Mouse (Mus musculus) large intestine, adult 2 months (tissue): Measurements from ENCODE around the gene Vmn2r89. TPM values are rescaled to one million over a fixed set of nuclear protein-coding genes. Genes with fewer than 3 reads are reported as not detected.
"Not testable (repeated sequence)": the region's sequence is repeated elsewhere in the genome, so short reads cannot be mapped to it uniquely, and the experiment has no call there.

Experiments used
- DNase-seq: peaks from one replicate; pipeline ENCODE4 v3.0.0-alpha.2; 2012; ENCODE audit warnings: low read depth, low spot score
- WGBS: fragments of 180-500 bp; shearing (Covaris S2); methylation state at CpG from one replicate; pipeline ENCODE4 v1.1.7; 2018; 5-methylcytosine and 5-hydroxymethylcytosine counted together
- polyA plus RNA-seq: library from polyadenylated mRNA; depleted of rRNA; stranded (reverse); fragments of >200 nt; gene quantifications from 2 replicates; pipeline ENCODE4 v1.2.3, GENCODE M21; 2012; rRNA removed

The Vmn2r89 gene
- polyA plus RNA-seq: not detected in 2 replicates

GRCm38 (mm10) chr14:51451557-51451956 lies at the start of gene Vmn2r89:
Gene Vmn2r89, plus strand, starts transcription at chr14:51451857.
- not testable (repeated sequence) for DNase-seq
- 75% methylated on average over 2 of the region's 2 CpGs for WGBS

DNA sequence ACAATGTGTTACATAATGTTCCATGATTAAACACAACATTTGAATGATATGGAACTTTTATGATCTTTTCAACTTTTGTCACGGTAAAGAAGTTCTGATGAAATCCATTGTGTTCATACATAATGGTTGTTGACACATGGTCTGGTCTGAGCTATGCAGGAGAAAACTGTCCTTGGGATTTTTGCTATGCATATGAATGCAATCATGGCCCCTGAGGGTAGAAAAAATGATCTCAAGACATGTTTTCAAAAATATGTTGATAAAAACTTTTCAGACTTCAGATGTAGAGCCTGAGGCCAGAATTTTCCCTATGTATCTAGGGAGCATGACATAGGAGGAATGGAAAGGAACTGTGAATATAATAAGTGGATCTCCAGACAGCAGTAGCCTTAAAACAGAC lies 41.1 kb upstream of the Vmn2r89 start, which contains the start of gene Vmn2r88:
Vmn2r88 (plus strand) TSS at position 301 of the 400 bp plus-strand sequence.
- no peak for DNase-seq
- 60% methylated on average over 1 of the region's 1 CpGs for WGBS

- no peak for DNase-seq
- WGBS: 40% methylated on average over 2 of the region's 2 CpGs
Observed at GRCm38 (mm10) chr14:51423885-51424284, 27.8 kb upstream of the Vmn2r89 start.

DNA sequence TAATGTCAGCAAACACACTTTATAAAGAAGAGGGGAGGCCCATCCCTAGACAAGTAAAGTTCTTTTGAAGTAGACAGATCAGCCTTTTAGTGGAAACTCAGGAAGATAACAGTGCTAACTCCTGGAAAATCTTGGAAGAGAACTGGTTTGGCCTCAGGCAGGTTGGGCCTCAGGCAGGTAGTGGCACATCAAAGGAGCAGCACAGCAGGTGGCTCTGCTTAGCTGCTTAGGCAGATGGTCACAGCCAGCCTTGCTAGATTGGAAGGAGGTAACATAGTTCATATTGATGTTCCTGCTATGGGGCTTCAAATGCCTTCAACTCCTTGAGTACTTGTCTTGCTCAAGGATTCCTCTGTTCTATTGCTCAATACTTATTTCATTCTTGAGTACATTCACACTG lies 21.5 kb upstream of the Vmn2r89 start:
- not testable (repeated sequence) for DNase-seq

GRCm38 (mm10) chr14:51434546-51434945 lies 17.1 kb upstream of the Vmn2r89 start:
- 94% methylated on average over 16 of the region's 16 CpGs for WGBS
- DNase-seq: no peak

DNA sequence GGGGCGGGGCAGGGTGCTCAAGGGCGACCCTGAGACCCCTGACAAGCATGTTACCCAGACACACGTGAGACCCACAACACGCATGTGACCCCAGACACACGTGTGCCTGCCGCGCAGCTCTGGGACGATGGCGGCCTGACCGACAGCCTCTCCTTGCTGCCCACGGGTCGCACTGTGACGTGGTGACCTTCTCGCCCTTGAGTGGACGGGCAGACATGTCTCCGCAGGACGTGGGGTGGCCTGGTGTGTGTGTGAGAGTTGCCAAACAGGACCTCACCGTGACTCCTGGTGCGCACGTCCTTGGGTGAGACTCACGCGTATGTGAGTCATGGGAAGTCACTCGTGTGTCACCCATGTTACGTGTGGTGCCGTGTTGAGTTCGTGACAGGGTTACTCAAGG lies 16.6 kb upstream of the Vmn2r89 start:
- DNase-seq: no peak
- WGBS: 98% methylated on average over 26 of the region's 26 CpGs

GRCm38 (mm10) chr14:51438955-51439354 lies 12.7 kb upstream of the Vmn2r89 start:
- DNase-seq: no peak
- 86% methylated on average over 4 of the region's 4 CpGs for WGBS

DNA sequence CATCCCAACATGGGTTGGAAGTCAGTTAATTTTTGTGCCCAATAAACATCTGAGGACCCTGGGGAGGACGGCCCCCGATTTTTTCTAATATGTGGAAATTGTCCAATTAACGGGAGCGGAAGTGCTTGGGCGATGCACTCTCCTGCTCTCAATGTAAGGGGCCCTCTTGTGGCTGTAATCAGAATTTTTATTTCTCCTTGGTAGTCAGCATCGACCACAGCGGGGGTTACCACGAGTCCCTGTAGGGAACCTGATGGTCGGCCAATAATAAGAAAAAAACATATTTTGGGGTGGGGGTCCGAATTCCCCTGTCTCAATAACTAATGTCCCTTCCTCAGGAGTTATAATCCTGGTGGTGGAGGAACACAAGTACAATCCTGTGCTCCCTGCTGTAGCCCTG lies 28.6 kb downstream of the Vmn2r89 start:
- 84% methylated on average over 10 of the region's 10 CpGs for WGBS
- not testable (repeated sequence) for DNase-seq

DNA sequence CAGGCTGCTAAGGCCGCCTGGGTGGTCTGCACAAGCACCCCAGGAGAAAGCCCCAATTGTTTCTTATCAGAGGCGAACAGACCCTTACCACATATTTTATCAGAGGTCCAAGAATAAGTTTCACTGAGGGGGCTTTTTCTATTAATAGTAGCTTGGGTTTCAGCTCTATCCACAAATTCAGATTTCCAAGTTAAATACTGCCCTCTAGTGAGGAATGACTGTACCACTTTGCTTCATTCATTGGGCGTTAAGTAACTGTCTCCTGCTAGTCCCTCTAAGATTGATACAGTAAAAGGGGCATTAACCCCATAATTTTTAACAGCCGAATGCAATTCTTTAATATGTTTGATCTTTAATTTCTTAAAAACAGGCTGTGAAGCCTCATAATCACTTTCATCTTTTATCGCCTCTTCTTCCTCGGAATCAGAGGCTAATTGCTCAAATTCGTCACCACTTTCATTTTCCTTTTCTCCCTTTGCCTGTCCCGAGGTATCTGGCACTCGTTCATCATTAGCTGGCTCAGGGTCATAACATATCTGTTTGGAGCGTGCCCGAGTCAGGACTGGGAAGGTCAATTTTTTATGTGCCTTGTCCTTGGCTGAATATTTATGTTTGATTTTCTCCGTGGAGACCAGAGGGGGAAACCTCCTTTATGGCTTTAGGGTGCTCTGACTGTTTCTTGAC lies 29.8 kb downstream of the Vmn2r89 start:
- not testable (repeated sequence) for DNase-seq
- 72% methylated on average over 12 of the region's 12 CpGs for WGBS

- DNase-seq: no peak
- WGBS: 71% methylated on average over 5 of the region's 5 CpGs
Observed at GRCm38 (mm10) chr14:51482051-51482715, 30.5 kb downstream of the Vmn2r89 start.

DNA sequence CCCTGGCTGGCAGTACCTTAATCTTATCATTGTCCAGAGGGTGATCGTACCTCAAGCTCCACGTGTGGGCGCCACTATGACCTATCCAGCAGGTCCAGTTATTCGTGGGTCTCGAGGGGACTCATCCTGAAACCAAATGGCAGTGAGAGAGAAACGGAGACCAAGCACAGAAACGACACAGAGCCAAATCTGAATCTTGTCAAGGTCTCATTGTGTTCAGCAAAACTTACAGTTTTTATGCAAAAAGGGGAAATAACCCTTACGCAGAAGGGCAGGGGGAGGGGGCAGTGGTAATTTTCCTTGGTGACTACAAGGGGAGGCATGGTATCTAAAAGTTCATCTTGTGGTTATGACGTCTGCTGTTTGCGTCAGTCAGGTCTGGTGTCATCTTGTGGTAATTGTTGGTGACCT lies 31.3 kb downstream of the Vmn2r89 start:
- DNase-seq: not testable (repeated sequence)
- WGBS: 77% methylated on average over 10 of the region's 10 CpGs

GRCm38 (mm10) chr14:51483671-51484070 lies 32.0 kb downstream of the Vmn2r89 start:
- no peak for DNase-seq
- WGBS: 100% methylated on average over 1 of the region's 1 CpGs

GRCm38 (mm10) chr14:51486111-51486510 lies 34.5 kb downstream of the Vmn2r89 start:
- no peak for DNase-seq
- 81% methylated on average over 1 of the region's 1 CpGs for WGBS

GRCm38 (mm10) chr14:51495781-51496180 lies 44.1 kb downstream of the Vmn2r89 start:
- no peak for DNase-seq
- WGBS: 86% methylated on average over 2 of the region's 2 CpGs

GRCm38 (mm10) chr14:51496955-51497354 lies 45.3 kb downstream of the Vmn2r89 start:
- no peak for DNase-seq
- 93% methylated on average over 1 of the region's 1 CpGs for WGBS

- no peak for DNase-seq
- WGBS: 88% methylated on average over 2 of the region's 2 CpGs
Observed at GRCm38 (mm10) chr14:51497958-51498357, 46.3 kb downstream of the Vmn2r89 start.

DNA sequence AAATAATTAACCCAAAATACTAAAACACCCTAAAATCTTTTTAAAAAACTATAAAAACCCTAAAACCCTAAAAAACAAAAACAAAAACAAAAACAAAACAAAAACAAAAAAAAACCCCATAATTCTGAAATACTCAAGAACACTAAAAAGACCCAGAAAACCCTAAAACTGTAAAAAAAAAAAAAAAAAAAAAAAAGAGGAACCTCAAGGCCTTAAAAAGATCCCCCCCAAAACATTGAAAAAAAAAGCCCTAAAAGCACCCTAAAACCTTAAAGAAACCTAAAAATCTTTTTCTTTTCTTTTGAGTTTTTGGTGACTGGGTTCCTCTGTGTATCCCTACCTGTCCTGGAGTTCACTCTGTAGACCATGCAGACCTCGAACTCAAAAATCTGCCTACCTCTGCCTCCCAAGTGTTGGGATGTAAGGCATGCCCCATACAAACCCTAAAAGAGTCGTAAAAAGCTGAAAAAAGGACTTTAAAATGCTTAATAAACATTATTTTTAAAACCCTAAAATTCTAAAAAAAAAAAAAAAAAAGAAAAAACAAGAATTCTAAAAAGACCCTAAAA lies 48.1 kb downstream of the Vmn2r89 start:
- 70% methylated on average over 2 of the region's 2 CpGs for WGBS
- no peak for DNase-seq

GRCm38 (mm10) chr14:51500461-51500860 lies 48.8 kb downstream of the Vmn2r89 start:
- 73% methylated on average over 4 of the region's 4 CpGs for WGBS
- no peak for DNase-seq

- no peak for DNase-seq
- 94% methylated on average over 8 of the region's 8 CpGs for WGBS
Observed at GRCm38 (mm10) chr14:51507416-51507815, 55.8 kb downstream of the Vmn2r89 start.
